Mouse (Mus musculus) urinary bladder, adult 2 months (tissue): ENCODE data around the gene Rnf34. TPM values are rescaled to one million over a fixed set of nuclear protein-coding genes. Genes with fewer than 3 reads are reported as not detected.

Experiments used
- DNase-seq: peaks from one replicate; pipeline ENCODE4 v3.0.0; 2022; ENCODE audit warnings: low spot score
- polyA plus RNA-seq: library from polyadenylated mRNA; depleted of rRNA; stranded (reverse); fragments of >200 nt; gene quantifications from 2 replicates; pipeline ENCODE4 v1.2.3, GENCODE M21; 2012; rRNA removed

Gene Rnf34
- polyA plus RNA-seq, 1 experiment: 26.7 TPM

DNA sequence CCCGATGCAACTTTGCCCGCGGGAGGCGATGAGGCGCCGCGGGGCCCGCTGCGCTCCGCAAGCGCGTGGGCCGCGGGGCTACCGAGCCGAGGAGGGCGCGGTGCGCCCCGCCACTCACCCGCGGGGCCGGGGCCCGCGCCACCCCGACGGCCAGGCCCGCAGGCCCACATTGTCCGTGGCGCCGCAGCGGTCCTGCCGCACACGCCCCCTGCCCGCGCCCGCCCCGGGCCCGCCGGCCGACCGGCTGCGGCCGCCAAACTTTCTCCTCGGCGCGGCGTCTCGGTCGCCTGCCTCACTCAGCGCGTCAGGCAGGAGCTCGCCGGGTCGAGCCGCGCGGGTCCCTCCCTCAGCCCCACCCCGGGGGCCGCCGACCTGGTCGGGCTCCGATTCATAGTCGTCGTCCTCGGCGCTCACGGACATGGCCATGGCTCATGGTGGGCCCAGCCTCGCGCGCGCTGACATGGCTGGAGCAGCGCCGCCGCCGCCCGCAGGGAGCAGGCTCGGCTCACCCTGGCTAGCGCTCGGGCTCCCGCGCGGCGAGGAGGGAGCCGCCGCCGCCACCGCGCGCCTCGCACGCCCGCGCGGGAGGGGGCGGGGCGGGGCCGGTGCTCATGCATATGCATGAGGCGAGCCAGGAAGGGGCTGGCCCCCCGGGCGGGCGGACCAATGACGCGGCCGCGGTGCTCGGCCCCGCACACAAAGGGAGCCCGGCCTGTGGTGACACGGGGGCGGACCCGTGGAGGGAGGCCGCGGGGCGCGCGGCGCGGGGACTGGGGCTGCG is 50.1 kb downstream of the Rnf34 start:
- DNase-seq: peak; percentile 82

DNA sequence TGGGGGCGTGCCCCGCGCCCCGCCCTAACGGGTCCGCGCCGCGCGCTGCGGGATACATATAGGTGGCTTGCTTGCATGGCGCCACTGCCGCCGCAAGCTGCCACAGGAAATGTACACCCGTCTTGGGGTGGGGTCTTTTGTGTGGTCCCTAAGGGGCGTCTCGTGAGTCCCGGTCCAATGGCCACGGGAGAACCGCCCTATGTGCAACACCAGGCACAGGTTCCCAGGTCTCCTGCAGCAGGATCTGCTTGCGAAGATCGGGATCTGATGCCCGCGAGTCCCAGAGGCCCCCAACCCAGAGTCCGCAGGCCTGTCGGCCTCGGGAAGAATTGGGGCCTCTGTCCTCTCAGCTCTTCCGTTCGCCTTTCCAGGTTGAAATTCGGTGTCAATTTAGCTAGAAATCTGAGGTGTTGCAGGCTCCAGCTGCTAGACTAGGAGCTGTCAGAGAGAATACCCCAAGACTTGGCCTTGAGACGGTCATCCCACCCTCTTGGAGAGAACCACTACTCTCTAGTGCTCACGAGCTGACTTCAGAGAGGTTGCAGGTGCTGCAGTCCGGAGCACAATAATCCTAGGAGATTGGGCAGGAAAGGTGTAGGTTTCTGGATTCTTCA is 50.8 kb downstream of the Rnf34 start:
- no peak for DNase-seq

DNA sequence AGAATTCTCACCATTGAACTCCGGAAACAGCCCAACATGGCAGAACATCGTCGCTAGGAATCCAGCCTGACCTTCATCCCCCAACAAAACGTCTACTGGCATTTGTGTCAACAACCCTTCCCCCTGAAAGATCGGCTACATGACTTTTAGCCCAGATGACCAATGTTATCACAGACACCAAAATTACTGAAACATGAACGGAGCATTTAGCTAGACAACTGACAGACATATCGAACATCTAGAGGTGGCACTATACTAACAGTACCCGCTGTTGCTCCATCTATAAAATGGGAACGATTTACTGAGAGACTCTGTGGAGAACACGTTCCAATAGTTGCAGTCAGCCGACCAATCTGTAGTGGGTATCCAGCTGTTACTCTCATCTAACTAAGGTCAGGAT is 51.3 kb downstream of the Rnf34 start:
- no peak for DNase-seq

DNA sequence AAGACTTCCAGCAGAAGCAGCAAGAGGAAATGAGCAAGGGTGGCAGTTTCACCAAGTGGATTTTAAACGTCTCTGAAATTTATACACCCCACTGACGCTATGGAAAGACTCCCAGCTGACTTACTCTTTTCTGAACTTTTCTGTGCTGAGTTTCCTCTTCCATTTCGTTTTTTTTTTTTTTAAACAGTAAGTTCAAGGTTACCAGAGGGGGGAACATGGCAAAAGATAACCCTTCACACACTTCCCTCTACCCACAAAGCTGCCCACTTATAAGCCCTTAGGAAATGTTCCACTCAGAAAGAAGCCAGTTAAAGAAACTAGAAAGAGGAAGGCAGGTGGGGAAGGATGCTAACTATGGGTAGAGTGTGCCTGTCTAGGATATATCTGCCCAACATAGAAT is 51.8 kb downstream of the Rnf34 start:
- DNase-seq: no peak

DNA sequence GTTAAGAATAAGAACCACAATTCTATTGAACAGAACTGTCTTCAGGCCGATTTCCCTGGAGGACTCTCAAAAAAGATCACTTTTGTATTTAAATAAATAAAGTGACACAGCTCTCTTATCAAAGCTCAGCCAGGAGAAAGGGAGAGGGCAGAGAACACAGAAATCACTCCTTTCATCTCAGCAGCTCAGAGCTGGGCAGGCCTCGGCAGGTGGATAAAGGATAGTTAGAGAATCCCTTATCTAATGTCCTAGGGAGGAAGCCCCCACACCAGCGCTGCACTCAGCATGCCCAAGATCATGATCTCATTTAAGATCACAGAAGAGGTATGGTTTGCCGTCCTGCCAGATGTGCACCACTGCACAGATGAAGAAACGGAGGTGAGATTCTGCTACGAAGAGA is 52.4 kb downstream of the Rnf34 start:
- DNase-seq: no peak

DNA sequence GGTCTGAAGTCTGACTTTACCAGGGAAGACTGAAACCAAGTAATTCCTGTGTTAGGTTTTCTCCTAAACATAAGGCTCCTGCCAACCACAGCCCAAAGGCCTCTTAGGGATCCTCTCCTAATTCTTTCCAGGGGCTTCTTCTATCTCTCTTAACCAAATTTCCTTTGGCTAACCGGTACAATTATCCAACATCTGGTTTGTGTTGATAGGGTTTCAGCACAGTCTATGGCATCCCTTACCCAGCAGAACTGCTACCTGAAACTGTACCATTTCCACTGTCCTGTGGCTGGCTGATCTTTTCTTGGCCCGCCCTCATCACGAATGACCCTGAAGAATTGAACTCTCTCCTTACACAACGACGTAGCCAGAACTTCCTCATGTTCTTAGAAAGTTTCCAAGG is 53.3 kb downstream of the Rnf34 start:
- DNase-seq: no peak

DNA sequence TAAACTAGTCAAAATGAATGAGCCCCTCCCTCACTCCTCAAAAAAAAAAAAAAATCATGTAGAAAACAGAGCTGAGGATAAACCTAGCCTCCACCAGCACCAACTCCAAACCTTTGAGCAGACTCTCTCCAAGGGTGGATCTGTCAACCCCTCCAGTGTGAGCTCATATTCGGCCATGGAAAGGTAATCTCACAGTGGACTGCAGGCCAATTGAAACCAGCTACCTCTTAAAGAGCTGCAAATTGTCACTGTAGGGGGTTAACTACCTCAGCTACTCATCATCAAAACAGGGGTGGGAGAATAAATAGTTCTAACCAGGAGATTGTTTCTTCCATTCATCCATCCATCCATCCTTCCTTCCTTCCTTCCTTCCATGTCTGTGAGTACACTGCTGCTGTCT is 57.3 kb downstream of the Rnf34 start:
- no peak for DNase-seq

DNA sequence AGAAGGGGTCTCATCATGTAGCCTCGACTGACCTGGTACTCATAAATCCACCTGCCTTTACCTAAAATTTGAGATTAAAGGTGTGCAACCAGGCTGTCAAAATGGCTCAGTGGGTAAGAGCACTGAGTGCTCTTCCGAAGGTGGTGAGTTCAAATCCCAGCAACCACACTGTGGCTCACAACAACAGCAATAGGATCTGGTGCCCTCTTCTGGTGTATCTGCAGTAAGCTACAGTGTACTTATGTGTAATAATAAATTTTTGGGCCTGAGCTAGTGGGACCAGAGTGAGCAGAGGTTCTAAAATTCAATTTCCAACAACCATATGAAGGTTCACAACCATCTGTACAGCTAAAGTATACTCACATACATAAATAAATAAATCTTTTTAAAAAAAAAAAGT is 58.2 kb downstream of the Rnf34 start:
- no peak for DNase-seq

DNA sequence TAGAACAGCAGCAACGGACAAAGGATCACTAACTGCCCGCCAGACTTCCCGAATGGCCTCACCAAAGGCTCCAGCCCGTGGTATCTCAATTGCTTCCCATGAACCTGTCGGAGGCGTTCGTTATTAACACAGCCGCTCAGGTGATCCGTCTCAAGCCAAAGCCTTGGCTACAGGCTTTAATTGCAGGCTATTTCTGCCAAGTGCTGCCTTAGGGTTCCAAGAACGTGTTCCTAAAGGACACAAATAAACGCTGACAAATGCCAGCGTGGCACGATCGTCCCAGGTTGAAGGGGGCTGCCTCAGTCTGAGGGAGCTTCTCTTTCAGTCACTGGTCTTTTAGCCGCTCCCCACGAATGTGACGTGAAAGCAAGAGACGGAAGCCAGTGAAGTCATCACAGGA is 59.6 kb downstream of the Rnf34 start:
- DNase-seq: no peak

DNA sequence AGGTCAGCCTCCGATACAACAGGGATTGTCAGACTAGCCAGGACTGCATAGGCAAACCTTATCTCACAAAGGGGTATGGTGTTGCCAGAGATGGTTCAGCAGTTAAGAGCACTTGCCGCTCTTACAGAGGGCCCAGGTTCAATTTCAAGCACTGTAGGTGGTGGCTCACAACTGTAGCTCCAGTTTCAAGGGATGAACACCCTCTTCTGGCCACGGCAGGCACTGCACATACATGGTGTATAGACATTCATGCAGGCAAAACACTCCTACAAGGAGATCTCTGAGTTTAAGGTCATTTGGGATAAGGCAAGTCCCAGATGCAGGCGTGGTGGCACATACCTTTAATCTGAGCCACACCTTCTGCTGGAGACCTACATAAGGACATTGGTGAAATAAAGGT is 63.0 kb downstream of the Rnf34 start:
- DNase-seq: no peak

DNA sequence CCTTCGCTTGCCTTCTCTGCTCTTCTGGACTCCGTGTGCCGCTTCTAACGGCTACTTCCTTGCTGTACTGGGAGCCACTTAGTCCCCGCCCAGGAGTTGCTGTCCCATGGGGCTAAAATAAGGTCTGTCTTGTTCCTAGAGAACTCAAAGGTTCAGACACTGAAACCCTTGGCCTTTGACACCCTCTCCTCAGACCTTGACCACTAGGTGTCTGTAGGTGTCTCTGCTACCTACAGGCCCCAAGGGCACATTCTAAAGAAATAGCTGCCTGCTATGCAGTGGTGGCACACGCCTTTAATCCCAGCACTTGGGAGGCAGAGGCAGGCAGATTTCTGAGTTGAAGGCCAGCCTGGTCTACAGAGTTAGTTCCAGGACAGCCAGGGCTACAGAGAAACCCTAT is 66.3 kb downstream of the Rnf34 start:
- no peak for DNase-seq

DNA sequence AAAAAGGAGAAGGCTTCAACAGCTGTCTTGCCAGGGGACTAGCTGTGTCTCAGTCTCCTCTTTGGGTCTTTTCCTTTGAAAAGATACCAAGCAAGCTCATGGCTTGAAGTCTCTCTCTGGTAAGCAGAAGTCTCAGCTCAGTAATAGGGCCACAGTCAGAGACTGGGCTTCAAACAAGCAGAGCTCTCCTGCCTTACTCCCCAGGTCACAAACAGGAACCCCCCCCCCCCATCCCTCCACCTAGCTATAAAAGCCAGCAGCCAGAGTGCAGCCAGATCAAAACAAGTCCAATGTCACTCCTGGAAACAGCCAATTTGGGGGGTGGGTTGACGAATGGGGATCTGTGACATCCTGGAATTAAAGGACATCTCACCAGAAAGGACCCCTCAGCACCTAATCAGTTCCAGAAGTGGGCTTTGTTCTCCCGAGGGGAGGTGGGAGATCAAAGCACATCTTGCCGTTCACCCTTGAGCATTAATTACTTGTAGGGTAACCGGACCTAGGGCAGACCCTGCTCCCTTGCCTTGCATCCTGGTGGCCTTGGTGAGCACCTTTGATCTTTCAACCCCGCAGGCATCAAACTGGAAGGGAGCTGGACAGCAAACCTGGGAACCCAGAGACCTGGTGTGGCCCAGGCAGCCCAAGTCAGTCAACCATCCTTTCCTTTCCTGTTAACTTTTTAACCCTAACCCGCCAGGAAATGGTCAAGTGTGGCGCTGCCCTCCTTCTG is 68.3 kb downstream of the Rnf34 start:
- DNase-seq: no peak

DNA sequence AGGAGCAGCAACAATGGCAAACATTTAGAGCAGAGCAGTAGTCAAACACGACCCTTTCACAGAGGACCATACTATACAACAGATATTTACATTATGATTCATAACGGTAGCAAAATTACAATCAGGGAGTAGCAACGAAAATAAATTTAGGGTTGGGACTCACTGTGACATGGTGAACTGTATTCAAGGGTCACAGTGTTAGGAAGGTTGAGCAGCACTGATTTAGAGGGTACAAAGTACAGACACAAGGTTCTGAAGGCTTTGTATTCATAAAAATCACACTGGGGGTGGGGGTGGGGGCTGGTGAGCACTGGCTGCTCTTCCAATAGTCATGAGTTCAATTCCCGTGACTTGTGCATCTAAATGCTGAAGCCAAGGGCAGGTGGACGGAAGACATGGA is 70.7 kb downstream of the Rnf34 start:
- DNase-seq: no peak

Other genes starting within 250 kb of the Rnf34 start
- 13.2 TPM in 2 replicates for gene Ift81, start 235.5 kb upstream of the Rnf34 start, polyA plus RNA-seq
- 24.1 and 27.1 TPM in 2 replicates for gene P2rx7, start 206.1 kb upstream of the Rnf34 start, polyA plus RNA-seq
- 42.4 and 44.3 TPM in 2 replicates for gene P2rx4, start 142.5 kb upstream of the Rnf34 start, polyA plus RNA-seq
- 29.4 and 29.8 TPM in 2 replicates for gene Camkk2, start 70.6 kb upstream of the Rnf34 start, polyA plus RNA-seq
- 404 and 530 TPM in 2 replicates for gene Anapc5, start 28.7 kb upstream of the Rnf34 start, polyA plus RNA-seq
- 20.5 and 28.8 TPM in 2 replicates for gene Kdm2b, start 139.8 kb downstream of the Rnf34 start, polyA plus RNA-seq
- gene Orai1, start 165.0 kb downstream of the Rnf34 start, polyA plus RNA-seq: 34.2 and 41.7 TPM in 2 replicates
- not detected in 2 replicates for gene Morn3, start 197.0 kb downstream of the Rnf34 start, polyA plus RNA-seq
- gene Tmem120b, start 218.4 kb downstream of the Rnf34 start, polyA plus RNA-seq: 7.5 and 14.4 TPM in 2 replicates